Mouse (Mus musculus) heart, postnatal 0 days (tissue): ENCODE data around the gene Tmem218.

ENCODE experiments used
- CTCF ChIP-seq: IDR thresholded peaks from 2 replicates; pipeline ENCODE4 v1.5.1; 2016; ENCODE audit warnings: antibody characterized with exemption, control low read depth, low read depth
- EP300 ChIP-seq: IDR thresholded peaks from 2 replicates; pipeline ENCODE4 v1.6.1; 2016; ENCODE audit warnings: antibody characterized with exemption, low read depth

GRCm38 (mm10) chr9:37160686-37161085, 47.3 kb upstream of the Tmem218 start:
- no peak for TF ChIP-seq CTCF
- no peak for TF ChIP-seq EP300
